Mouse (Mus musculus) intestine, postnatal 0 days (tissue): Measurements from ENCODE around the gene Prl2a1. TPM values are rescaled to one million over a fixed set of nuclear protein-coding genes. Genes with fewer than 3 reads are reported as not detected.
"Not testable (repeated sequence)": the region's sequence is repeated elsewhere in the genome, so short reads cannot be mapped to it uniquely, and the experiment has no call there.

ENCODE experiments used
- ATAC-seq: fragments of 200-750 bp; cut with Nextera tagmentation; 2 replicates; pipeline ENCODE4 v1.8.0; 2017; ENCODE audit warnings: mild to moderate bottlenecking, moderate TSS enrichment, moderate library complexity
- H3K27ac ChIP-seq: fragments of 300-500 bp; sonication (generic); 2 replicates; pipeline ENCODE4 v1.5.1; 2014; ENCODE audit warnings: mild to moderate bottlenecking, low read depth, low read length, moderate library complexity
- H3K27me3 ChIP-seq: fragments of 300-500 bp; sonication (generic); replicated peaks from 2 replicates; pipeline ENCODE4 v1.6.1; 2014; ENCODE audit warnings: low read length, mixed read lengths; ENCODE audit not compliant: control insufficient read depth, insufficient read depth
- H3K36me3 ChIP-seq: fragments of 300-500 bp; sonication (generic); 2 replicates; pipeline ENCODE4 v1.6.1; 2014; ENCODE audit warnings: mild to moderate bottlenecking, moderate library complexity; ENCODE audit not compliant: control insufficient read depth, insufficient read depth
- H3K4me1 ChIP-seq: fragments of 300-500 bp; sonication (generic); replicated peaks from 2 replicates; pipeline ENCODE4 v1.6.1; 2014; ENCODE audit warnings: antibody characterized with exemption, low read length, mixed read lengths; ENCODE audit not compliant: control insufficient read depth, insufficient read depth
- H3K4me2 ChIP-seq: fragments of 300-500 bp; sonication (generic); replicated peaks from 2 replicates; pipeline ENCODE4 v1.6.1; 2014; ENCODE audit warnings: low read depth, mild to moderate bottlenecking, moderate library complexity
- H3K4me3 ChIP-seq: fragments of 300-500 bp; sonication (generic); 2 replicates; pipeline ENCODE4 v1.5.1; 2014; ENCODE audit warnings: low read depth, low read length
- H3K9ac ChIP-seq: fragments of 300-500 bp; sonication (generic); 2 replicates; pipeline ENCODE4 v1.6.1; 2014; ENCODE audit warnings: mild to moderate bottlenecking, low read depth, low read length
- H3K9me3 ChIP-seq: fragments of 300-500 bp; sonication (generic); 2 replicates; pipeline ENCODE4 v1.6.1; 2016; ENCODE audit warnings: mixed run types; ENCODE audit not compliant: control insufficient read depth
- CTCF ChIP-seq: sonication (generic); IDR thresholded peaks from 2 replicates; pipeline ENCODE4 v1.5.1; 2016; ENCODE audit warnings: low read depth, mild to moderate bottlenecking, control low read depth, antibody characterized with exemption, moderate library complexity
- WGBS: fragments of 180-500 bp; shearing (Covaris S2); extraction: QIAGEN DNeasy Blood & Tissue Kit; methylation state at CpG from one replicate; pipeline ENCODE4 v1.1.7; 2014; 5-methylcytosine and 5-hydroxymethylcytosine counted together
- polyA plus RNA-seq: library from polyadenylated mRNA; unstranded; fragments of >200 nt; fragmentation: Nextera tagmentation; extraction: Ambion mirVana; gene quantifications from 2 replicates; pipeline ENCODE4 v1.2.1, GENCODE M21; 2015

Gene Prl2a1
- not detected in 2 replicates for polyA plus RNA-seq

- ATAC-seq: no peak
- H3K36me3 ChIP-seq: no peaks in the 10 kb centered on the region
- WGBS: 82% methylated on average over 1 of the region's 1 CpGs
- H3K27ac ChIP-seq: no peak within 1 kb of the TSS
- H3K4me2 ChIP-seq: no peak within 1 kb of the TSS
- no peaks in the 10 kb centered on the region for H3K27me3 ChIP-seq
- no peaks in the 10 kb centered on the region for H3K9me3 ChIP-seq
- no peak for TF ChIP-seq CTCF
- no peaks in the 10 kb centered on the region for H3K4me1 ChIP-seq
- H3K4me3 ChIP-seq: no peak within 1 kb of the TSS
- H3K9ac ChIP-seq: no peak within 1 kb of the TSS
These were observed at the start of gene Prl2a1 for GRCm38 (mm10) chr13:27801354-27801753. TSS of gene Prl2a1 (plus strand) at chr13:27801654.

- H3K4me3 ChIP-seq, H3K4me1 ChIP-seq, H3K27me3 ChIP-seq, H3K9ac ChIP-seq, H3K4me2 ChIP-seq, ATAC-seq, H3K36me3 ChIP-seq, H3K9me3 ChIP-seq, H3K27ac ChIP-seq: not testable (repeated sequence)
- 91% methylated on average over 2 of the region's 3 CpGs for WGBS
These were observed 20.8 kb upstream of the Prl2a1 start, which contains the start of gene Prl7c1 for GRCm38 (mm10) chr13:27780704-27781103. TSS of gene Prl7c1 (minus strand) at chr13:27780804.

GRCm38 (mm10) chr13:27799303-27799702 lies 2.2 kb upstream of the Prl2a1 start:
- Histone ChIP-seq H3K9ac (no peak overlapping the region), H3K27ac (no peak overlapping the region), H3K4me1 (no peaks in the 10 kb centered on the region), H3K4me2 (no peak overlapping the region), H3K9me3 (no peaks in the 10 kb centered on the region), H3K27me3 (no peaks in the 10 kb centered on the region), H3K36me3 (no peaks in the 10 kb centered on the region), H3K4me3 (no peak overlapping the region)
- no peak for TF ChIP-seq CTCF
- ATAC-seq: no peak
- 77% methylated on average over 4 of the region's 4 CpGs for WGBS

- H3K4me2 ChIP-seq: no peak overlapping the region
- ATAC-seq: no peak
- H3K36me3 ChIP-seq: no peaks in the 10 kb centered on the region
- H3K27ac ChIP-seq: no peak overlapping the region
- no peaks in the 10 kb centered on the region for H3K27me3 ChIP-seq
- H3K9ac ChIP-seq: no peak overlapping the region
- H3K4me3 ChIP-seq: no peak overlapping the region
- no peaks in the 10 kb centered on the region for H3K4me1 ChIP-seq
- 77% methylated on average over 1 of the region's 1 CpGs for WGBS
- no peak for TF ChIP-seq CTCF
- H3K9me3 ChIP-seq: no peaks in the 10 kb centered on the region
These were observed 1.3 kb downstream of the Prl2a1 start for GRCm38 (mm10) chr13:27802765-27803164.

- H3K27ac ChIP-seq: no peak within 1 kb of the TSS
- WGBS: 88% methylated on average over 3 of the region's 3 CpGs
- TF ChIP-seq CTCF: no peak
- no peaks in the 10 kb centered on the region for H3K36me3 ChIP-seq
- no peak within 1 kb of the TSS for H3K9ac ChIP-seq
- H3K27me3 ChIP-seq: no peaks in the 10 kb centered on the region
- H3K4me3 ChIP-seq: no peak within 1 kb of the TSS
- no peaks in the 10 kb centered on the region for H3K9me3 ChIP-seq
- H3K4me1 ChIP-seq: no peaks in the 10 kb centered on the region
- no peak for ATAC-seq
- no peak within 1 kb of the TSS for H3K4me2 ChIP-seq
These were observed 47.6 kb downstream of the Prl2a1 start, which contains the start of gene Prl2c1 for GRCm38 (mm10) chr13:27849042-27849441. TSS of gene Prl2c1 (plus strand) at chr13:27849342.

Other genes with a start within 250 kb of the Prl2a1 start
- gene Prl8a9, start 237.0 kb upstream of the Prl2a1 start, polyA plus RNA-seq: not detected in 2 replicates
- gene Prl8a1, start 219.5 kb upstream of the Prl2a1 start, polyA plus RNA-seq: not detected in 2 replicates
- not detected in 2 replicates for gene Prl7b1, start 191.1 kb upstream of the Prl2a1 start, polyA plus RNA-seq
- gene Prl7a1, start 159.2 kb upstream of the Prl2a1 start, polyA plus RNA-seq: not detected in 2 replicates
- gene Prl7a2, start 133.6 kb upstream of the Prl2a1 start, polyA plus RNA-seq: not detected in 2 replicates
- gene Prl7d1, start 84.9 kb upstream of the Prl2a1 start, polyA plus RNA-seq: not detected in 2 replicates
- not detected in 2 replicates for gene Prl7c1, start 20.9 kb upstream of the Prl2a1 start, polyA plus RNA-seq
- not detected in 2 replicates for gene Prl2c1, start 47.7 kb downstream of the Prl2a1 start, polyA plus RNA-seq
- gene Prl4a1, start 214.6 kb downstream of the Prl2a1 start, polyA plus RNA-seq: not detected in 2 replicates